Mouse (Mus musculus) layer of hippocampus, postnatal 14 days (tissue): ENCODE measurements at regions not wholly inside any gene's neighbourhood (a gene's known extent, or its start where the extent isn't known, plus 50 kb on each side); places are given as distances from the start of the nearest gene placed in this dataset.

Experiments used
- DNase-seq, 2 experiments: peaks; one replicate each; pipeline ENCODE4 v3.0.0; 2021 to 2022; ENCODE audit warnings: low spot score in 2 of 2, mixed read lengths in 1 of 2

DNA sequence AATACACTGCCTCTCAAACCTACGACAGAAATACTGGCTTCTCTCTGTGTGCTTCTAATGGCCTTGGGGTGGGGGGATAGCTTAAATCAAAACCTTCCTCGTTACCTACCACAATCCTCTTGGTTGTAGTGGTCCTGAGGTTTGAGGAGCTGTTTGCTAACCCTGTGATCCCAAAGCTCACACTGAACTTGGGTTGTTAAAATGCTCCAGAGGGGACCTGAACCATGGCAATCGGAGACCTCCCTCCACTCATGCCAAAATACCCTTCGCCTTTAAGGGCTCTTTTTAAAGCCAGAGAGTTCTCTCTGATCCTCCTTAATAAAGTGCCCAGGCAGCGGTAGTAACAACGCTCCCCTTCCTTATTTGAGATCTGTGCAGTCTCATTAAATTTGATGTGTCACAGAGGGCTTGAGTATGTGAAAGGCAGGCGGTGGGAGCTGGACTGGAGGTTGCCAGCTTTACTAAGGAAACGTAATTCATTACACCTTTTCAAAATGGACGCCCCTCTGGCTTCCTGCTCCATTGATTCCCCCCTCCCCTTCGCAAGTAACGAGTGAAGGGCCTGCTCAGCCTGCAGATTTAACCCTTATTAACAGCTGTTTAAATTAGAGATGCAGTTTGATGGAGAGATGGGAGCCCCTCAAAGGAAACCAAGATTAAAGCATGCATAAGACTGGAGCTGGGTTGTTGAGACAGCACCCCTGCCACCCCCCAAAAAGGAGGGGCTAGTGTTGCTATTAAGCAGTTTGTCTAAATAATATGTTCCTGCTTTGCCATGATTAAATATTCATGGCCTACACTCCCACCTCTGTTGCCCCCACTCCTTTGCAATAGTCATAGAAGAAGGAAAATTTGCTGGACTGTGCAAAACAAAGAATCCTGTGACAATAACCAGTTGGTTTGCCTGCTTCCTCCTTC is 289.4 kb downstream of the Sorl1 start:
- no peak for DNase-seq

DNA sequence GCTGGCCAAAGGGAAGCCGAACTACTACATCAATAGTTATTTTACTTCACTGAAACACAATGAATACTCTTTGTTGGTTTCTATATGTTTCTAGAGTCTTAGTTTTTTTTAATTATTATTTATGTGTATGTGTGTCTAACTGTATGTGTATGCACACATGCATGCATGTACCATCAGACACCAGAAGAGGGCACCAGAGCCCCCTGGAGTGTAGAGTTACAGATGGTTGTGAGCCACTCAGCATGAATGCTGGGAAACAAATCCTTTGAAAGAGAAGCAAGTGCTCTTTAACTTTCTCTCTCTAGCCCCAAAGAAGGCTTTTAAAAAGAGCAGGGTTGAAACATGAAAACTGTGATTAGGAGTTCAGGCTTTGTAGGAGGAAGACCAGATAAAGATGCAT is 290.7 kb downstream of the Sorl1 start:
- no peak for DNase-seq

DNA sequence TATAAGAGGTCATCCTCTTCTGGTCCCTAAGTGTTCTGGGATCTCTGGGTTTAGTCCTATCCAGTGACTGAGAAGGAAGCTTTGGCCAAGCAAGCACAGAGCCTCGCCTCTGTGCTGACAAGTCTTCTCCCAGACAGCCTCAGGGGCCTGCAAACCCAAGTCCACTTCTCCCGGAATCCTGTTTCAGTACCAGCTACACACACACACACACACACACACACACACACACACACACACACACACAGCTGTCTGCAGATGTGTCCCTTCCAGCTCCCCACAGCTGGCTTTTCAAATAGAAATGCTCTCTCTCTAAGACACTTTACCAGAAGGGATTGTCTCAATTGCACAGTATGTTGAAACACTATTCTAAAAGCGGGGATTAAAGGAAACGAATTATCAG is 296.7 kb downstream of the Sorl1 start:
- DNase-seq, result no peak

- DNase-seq, result no peak
These were observed 302.7 kb downstream of the Sorl1 start for GRCm38 (mm10) chr9:41821401-41821800.

DNA sequence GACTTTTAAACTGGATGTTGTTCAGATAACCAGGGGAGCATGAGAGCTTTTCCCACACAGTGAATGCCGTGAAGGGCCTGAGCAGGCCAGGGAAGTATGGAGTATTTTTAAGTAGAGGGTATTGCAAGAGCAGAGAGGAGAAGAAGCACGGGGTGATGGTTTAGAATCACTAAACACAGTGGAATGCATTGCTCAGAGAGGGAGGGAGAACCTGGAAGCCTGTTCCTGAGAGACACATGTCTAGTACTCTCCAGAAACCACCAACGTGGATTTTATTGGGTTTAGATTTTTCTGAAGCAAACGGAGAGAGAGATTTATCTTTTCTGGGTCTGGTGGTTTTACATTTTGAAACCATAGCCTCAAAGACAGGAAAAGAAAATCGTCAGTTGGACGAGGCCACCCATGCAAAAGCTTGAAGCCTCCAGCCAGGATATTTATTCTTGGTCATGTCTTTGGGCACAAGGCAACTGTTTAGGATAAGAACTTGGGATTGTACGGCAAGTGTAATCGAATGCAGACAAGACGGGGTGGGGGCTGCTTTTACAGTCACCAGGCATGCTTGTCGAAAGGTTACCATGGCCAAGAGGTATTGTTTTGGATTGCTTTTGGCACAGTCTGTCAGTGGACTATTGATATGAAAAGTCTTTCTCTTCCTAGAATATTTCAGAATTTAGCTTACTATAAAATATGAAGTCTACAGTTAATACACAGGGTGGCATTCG is 306.2 kb downstream of the Sorl1 start:
- no peak for DNase-seq

DNA sequence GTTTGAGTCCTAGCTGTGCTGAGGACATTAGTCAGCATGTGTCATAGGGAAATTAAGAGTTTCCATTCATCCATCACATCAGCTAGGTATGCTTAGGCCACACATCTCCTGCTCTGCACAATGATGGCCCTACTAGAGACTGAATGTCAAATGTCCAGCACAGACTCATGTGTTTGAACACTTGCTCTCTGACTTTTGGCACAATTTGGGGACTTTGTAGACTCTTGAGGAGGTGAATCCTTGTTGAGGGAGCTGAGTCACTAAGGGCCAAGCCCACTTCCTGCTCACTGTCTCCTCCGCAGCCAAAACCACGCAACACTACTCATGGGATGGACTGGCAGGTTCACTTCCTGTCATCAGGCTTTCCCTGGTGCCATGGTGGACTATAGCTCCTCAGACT is 308.2 kb downstream of the Sorl1 start:
- no peak for DNase-seq

GRCm38 (mm10) chr9:41809291-41809690 is 314.8 kb downstream of the Sorl1 start:
- no peak for DNase-seq

GRCm38 (mm10) chr9:41808791-41809190 is 315.3 kb downstream of the Sorl1 start:
- DNase-seq, result no peak

- no peak for DNase-seq
These were observed 317.8 kb downstream of the Sorl1 start for GRCm38 (mm10) chr9:41806289-41806621.

DNA sequence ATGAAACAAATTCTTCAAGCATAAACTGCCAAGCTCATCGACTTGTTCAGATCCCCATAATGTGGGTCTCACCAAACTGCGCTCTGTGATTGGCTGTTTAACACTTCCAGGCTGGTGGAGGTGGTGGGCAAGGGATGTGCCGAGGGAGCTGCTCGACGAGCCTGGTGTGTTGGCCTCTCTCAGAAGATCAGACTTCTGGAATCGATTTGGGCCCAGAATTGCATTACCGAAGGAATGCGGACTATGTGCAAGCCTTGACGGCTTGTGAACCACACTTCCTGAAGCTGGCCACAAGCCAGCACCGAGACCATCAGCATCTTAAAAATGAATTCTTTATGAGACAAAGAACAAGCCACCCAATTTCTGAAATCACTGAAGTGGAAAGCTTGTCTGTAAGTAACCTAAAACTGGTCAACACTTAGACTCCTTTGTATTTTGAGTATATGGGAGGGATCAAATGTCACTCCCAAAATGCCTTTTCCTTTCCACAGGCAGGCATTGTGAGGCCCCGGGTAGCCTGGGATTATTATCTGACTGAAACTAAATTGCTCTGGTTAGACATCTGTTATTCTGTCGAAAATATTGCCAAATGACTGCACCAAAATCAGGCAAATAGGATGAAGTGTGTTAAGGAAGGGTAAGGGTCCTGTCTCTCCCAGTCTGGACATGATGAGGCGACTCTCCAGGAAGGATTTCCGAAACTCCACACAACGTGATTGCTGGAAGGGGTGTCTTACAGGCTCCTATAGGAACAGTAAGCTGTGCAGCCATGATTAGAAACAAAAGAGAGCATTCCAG is 318.4 kb downstream of the Sorl1 start:
- no peak for DNase-seq

GRCm38 (mm10) chr9:41804711-41805331 is 319.3 kb downstream of the Sorl1 start:
- DNase-seq, result no peak

- peak in 1 of 2 experiments; percentile 34 for DNase-seq
These were observed 320.2 kb downstream of the Sorl1 start for GRCm38 (mm10) chr9:41803680-41804460.

GRCm38 (mm10) chr9:41801376-41801775 is 322.7 kb downstream of the Sorl1 start:
- DNase-seq, result no peak

GRCm38 (mm10) chr9:41792830-41793213 is 331.3 kb downstream of the Sorl1 start:
- DNase-seq, result no peak

DNA sequence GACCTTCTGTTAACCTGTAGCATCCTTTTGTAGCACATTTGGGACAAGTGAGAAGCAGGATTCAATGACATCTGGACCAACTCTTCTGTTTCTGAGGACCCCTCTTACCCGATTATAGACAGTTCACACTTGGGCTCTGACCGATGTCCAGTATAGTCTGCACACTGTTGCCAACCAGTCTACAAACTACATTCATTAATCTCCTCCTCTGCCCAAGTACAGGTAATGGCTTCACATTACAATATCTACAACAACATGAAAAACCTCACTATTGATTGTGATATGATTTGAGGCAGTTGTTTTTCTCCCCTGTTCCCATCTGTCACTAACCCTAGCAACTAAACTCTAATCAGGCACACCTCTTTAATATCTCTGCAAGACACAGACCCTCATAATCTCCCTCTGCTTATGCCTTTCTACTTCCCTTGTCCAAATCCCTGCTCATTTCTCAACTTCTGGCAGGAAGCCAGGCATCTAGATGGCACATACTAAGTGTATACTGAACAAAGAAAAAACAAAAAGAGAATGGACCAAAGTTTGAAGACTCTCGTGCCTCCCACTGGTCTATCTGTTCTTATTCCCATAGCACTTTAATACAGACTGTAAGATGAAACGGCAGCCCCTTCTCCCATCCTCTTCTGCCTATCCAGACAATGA is 331.8 kb downstream of the Sorl1 start:
- no peak for DNase-seq

DNA sequence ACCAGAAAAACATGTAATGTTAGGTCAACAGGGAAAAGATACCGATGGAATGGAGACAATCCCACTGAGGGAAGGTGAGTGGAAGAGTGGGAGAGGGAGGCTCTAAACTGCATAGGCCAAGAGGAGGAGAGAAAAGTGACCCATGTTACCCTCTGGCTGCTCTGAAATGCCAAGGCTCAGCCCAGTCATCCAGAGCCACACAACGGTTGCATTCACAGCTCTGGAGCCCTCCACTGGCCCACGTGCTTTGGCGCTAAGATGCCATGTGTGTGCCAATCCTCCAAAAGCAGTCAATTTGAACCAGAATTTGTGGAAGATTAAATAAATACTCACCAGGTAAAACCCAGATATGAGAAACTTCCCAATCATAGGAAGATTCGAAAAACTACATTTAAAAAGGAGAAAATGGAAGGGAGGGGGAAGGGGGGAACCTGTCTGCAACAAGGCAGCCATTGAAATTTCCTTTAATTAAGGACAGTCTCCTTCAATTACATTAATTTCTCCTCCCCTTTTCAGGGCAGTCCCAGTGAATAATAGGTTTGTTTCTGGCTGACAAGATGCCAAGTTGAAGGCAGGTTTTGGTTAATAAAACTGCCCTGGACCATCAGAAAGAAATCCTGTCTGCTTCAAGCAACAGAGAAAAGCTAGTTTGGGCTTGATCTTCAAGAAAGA is 332.5 kb downstream of the Sorl1 start:
- DNase-seq, result peak in 1 of 2 experiments; percentile 56

DNA sequence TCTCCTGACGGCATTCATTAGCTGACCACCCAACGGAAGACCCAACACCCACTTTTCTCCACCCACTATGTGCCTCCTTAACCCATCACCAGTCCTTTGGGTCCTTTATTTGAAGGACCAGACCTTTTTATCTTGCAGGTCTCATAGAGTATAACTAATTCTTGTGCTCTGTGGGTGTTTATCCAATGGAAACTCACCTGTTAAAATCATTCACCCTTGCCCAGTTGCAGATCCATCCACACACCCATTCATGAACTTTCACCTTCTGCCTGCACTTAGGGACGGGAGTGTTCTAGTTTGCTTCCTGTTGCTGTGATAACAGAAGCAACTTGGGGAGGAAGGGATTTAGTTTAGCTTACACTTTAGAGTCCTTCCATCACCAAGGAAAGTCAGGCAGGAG is 339.0 kb downstream of the Sorl1 start:
- DNase-seq, result no peak

DNA sequence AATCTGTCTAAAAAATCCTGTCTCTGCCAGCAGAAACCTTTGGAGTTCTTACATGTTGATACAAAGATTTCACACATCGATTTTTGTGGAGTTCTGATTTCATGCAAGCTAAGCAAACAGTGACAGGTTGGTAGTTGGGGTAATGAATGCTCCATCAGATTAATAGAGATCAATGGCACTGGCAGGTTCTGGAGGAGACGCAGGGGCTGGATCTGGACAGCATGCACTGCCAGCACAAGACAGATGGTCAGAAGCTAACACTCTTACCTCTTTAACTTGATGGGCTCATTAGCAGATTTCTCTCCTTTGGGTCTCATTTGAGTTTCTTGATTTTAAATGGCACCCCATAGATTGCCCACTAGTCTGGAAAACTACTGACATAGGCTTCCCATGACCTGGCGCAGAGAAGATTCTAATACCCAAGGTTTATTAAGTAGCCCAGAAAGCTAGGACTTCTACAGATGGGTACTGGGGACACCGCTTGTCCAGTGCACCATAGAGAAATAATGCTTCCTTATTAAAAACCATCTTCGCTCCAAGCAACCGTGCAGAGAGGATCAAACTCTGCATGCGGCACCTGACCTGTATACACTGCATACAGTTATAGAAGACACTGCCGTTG is 351.7 kb downstream of the Sorl1 start:
- DNase-seq, result no peak

DNA sequence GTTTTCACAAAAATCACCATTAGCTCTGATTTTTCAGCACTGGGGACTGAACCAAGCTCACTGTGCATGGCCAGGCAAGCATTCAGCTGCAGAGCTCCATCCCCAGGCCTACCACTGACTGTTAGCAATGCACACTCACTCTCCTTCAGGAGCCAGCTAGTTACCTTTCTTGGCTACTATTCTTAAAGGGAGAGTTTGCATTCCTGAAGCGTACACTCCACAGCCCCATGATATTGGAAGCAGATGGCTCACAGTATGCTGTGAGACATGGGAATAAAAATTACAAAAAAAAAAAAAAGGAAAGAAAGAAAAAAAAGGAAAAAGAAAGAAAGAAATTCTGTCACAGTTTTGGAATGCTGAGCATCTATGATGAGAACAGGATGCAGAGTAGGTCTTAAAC is 352.8 kb downstream of the Sorl1 start:
- DNase-seq, result no peak
